Mouse (Mus musculus): ENCODE data around the gene Tmem220. TPM values are rescaled to one million over a fixed set of nuclear protein-coding genes. Genes with fewer than 3 reads are reported as not detected.

Gene Tmem220
- polyA plus RNA-seq, 1 experiment from 2014 or later, result 0.99 TPM

DNA sequence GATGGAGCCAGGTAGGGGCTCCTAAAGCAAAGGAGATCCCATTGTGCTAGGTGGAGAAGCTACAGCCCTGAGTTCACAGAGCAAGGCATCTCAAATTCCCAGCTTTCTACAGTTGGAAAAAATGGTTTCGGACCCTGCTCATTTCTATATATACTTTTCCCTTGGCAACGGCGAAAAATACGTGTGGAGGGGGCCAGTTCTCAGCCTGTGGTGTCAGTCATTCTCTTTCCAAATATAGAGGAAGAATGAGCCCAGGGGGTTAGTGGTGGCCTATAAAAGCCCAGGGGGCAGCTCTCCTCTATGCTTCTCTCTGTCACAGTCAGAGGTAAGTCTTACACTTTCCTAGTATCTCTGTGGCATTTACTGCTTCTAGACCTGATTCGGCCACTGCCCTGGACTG, 53.0 kb downstream of the Tmem220 start, which contains the start of gene Myh3:
Myh3 (plus strand) TSS at position 301 of the 400 bp plus-strand sequence.
- peaks cover 41% of the 10 kb centered on the region for H3K4me1 ChIP-seq
- 0 out of 2 replicates have a peak within 1 kb of the TSS, but pooled peaks have one; percentile 13 for H3K27ac ChIP-seq (replicated peaks)
- no peak within 1 kb of the TSS for H3K4me3 ChIP-seq
- 92% methylated on average over 5 of the region's 5 CpGs for WGBS
- H3K36me3 ChIP-seq, result no peaks in the 10 kb centered on the region
- DNase-seq (ENCODE audit: low spot score), result no peak
- H3K9me3 ChIP-seq (replicated peaks), result no peaks in the 10 kb centered on the region
- peaks cover 11% of the 10 kb centered on the region for H3K27me3 ChIP-seq (ENCODE audit: low read depth, poor library complexity, severe bottlenecking)

DNA sequence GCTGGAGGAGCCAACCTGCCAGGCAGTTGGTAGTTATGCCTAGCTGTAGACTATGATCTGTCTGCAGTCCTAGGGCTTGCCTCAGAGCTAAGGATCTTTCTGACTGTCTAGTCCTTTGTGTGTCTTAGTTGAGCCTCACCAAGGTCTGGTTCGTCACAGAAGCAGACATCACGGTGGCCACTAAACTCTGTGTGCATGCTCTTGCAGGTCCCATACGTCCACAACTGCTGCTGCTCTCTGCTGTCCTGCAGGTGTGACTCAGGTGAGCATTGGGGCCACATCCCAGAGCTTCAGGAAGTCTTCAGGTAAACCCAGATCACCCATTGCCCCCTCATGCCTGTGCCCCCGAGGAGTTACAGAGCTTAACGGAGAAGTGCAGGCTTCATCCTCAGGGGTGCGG, 53.9 kb downstream of the Tmem220 start:
- peaks cover 20% of the 10 kb centered on the region for H3K27me3 ChIP-seq (ENCODE audit: low read depth, poor library complexity, severe bottlenecking)
- DNase-seq (ENCODE audit: low spot score), result no peak
- WGBS, result 82% methylated on average over 6 of the region's 6 CpGs
- peaks cover 41% of the 10 kb centered on the region for H3K4me1 ChIP-seq
- no peaks in the 10 kb centered on the region for H3K9me3 ChIP-seq (replicated peaks)
- 0 out of 2 replicates have a peak overlapping the region, but pooled peaks have one; percentile 13 for H3K27ac ChIP-seq (replicated peaks)
- no peaks in the 10 kb centered on the region for H3K36me3 ChIP-seq
- H3K4me3 ChIP-seq, result no peak overlapping the region

GRCm38 (mm10) chr11:67079740-67080139, 54.8 kb downstream of the Tmem220 start:
- no peak for DNase-seq (ENCODE audit: low spot score)
- H3K9me3 ChIP-seq (replicated peaks), result no peaks in the 10 kb centered on the region
- WGBS, result 66% methylated on average over 11 of the region's 11 CpGs
- H3K4me1 ChIP-seq, result peaks cover 41% of the 10 kb centered on the region
- H3K4me3 ChIP-seq, result no peak overlapping the region
- H3K27me3 ChIP-seq (ENCODE audit: low read depth, poor library complexity, severe bottlenecking), result peaks cover 28% of the 10 kb centered on the region
- H3K36me3 ChIP-seq, result no peaks in the 10 kb centered on the region
- H3K27ac ChIP-seq (replicated peaks), result peak overlapping the region; percentile 60

GRCm38 (mm10) chr11:67080168-67080567, 55.2 kb downstream of the Tmem220 start:
- DNase-seq (ENCODE audit: low spot score), result peak; percentile 73
- Histone ChIP-seq H3K27me3 (ENCODE audit: low read depth, poor library complexity, severe bottlenecking) (peaks cover 33% of the 10 kb centered on the region), H3K4me1 (peaks cover 37% of the 10 kb centered on the region), H3K9me3 (replicated peaks) (no peaks in the 10 kb centered on the region), H3K36me3 (no peaks in the 10 kb centered on the region), H3K4me3 (no peak overlapping the region), H3K27ac (replicated peaks) (peak overlapping the region; percentile 60)
- WGBS, result 4% methylated on average over 3 of the region's 3 CpGs

GRCm38 (mm10) chr11:67081125-67081649, 56.2 kb downstream of the Tmem220 start:
- H3K27ac ChIP-seq (replicated peaks), result peak overlapping the region; percentile 60; the same call in 1 of the 2 replicates
- no peaks in the 10 kb centered on the region for H3K36me3 ChIP-seq

GRCm38 (mm10) chr11:67082188-67082587, 57.2 kb downstream of the Tmem220 start:
- WGBS, result 89% methylated on average over 7 of the region's 7 CpGs
- H3K27ac ChIP-seq (replicated peaks), result no peak overlapping the region
- peaks cover 37% of the 10 kb centered on the region for H3K4me1 ChIP-seq
- peaks cover 48% of the 10 kb centered on the region for H3K27me3 ChIP-seq (ENCODE audit: low read depth, poor library complexity, severe bottlenecking)
- H3K9me3 ChIP-seq (replicated peaks), result no peaks in the 10 kb centered on the region
- no peak overlapping the region for H3K4me3 ChIP-seq
- DNase-seq (ENCODE audit: low spot score), result no peak
- no peaks in the 10 kb centered on the region for H3K36me3 ChIP-seq

More at GRCm38 (mm10) chr11:67081125-67081649, 56.2 kb downstream of the Tmem220 start:
- no peaks in the 10 kb centered on the region for H3K9me3 ChIP-seq (replicated peaks)
- H3K4me3 ChIP-seq, result peak overlapping the region; percentile 23; the same call in 1 of the 2 replicates
- DNase-seq (ENCODE audit: low spot score), result peak; percentile 82
- H3K27me3 ChIP-seq (ENCODE audit: low read depth, poor library complexity, severe bottlenecking), result peaks cover 39% of the 10 kb centered on the region
- 7% methylated on average over 11 of the region's 11 CpGs for WGBS
- H3K4me1 ChIP-seq, result peaks cover 37% of the 10 kb centered on the region

DNA sequence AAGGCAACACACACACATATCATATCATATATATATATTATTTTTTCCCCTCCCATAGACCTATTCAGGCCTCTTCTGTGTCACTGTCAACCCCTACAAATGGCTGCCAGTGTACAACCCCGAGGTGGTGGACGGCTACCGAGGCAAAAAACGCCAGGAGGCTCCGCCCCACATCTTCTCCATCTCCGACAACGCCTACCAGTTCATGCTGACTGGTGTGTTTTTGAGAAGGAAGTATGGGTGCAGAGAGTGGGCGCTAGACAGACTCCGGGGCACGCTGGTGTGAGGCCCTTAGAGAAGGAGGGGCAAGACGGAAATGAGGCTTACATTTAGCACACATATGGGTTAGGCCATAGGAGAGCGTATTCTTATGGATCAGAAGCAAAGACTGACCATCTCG, 57.8 kb downstream of the Tmem220 start:
- H3K27ac ChIP-seq (replicated peaks), result no peak overlapping the region
- H3K4me3 ChIP-seq, result no peak overlapping the region
- WGBS, result 92% methylated on average over 13 of the region's 13 CpGs
- peaks cover 49% of the 10 kb centered on the region for H3K27me3 ChIP-seq (ENCODE audit: low read depth, poor library complexity, severe bottlenecking)
- no peaks in the 10 kb centered on the region for H3K9me3 ChIP-seq (replicated peaks)
- H3K4me1 ChIP-seq, result peaks cover 37% of the 10 kb centered on the region
- DNase-seq (ENCODE audit: low spot score), result no peak
- H3K36me3 ChIP-seq, result no peaks in the 10 kb centered on the region

DNA sequence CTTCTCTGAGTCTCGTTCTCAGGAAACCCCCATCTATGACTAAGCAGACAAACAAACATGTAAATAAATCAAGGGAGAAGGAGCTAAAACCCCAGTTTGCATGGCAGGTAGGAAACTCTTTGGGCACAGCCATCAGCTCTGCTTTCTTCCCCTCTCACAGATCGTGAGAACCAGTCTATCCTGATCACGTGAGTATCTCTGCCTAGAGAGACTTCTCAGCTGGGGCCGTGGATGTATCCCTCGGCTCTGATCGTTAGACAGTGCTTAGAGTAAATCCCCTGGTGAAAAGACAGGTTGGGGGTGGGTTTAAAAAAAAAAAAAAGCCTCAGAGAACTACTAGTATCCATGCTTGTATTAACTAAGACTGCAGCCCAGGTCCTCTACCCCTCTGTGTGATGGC, 58.3 kb downstream of the Tmem220 start:
- Histone ChIP-seq H3K27me3 (ENCODE audit: low read depth, poor library complexity, severe bottlenecking) (peaks cover 49% of the 10 kb centered on the region), H3K36me3 (no peaks in the 10 kb centered on the region), H3K27ac (replicated peaks) (no peak overlapping the region), H3K4me1 (peaks cover 37% of the 10 kb centered on the region), H3K4me3 (no peak overlapping the region), H3K9me3 (replicated peaks) (no peaks in the 10 kb centered on the region)
- WGBS, result 77% methylated on average over 6 of the region's 6 CpGs
- no peak for DNase-seq (ENCODE audit: low spot score)

GRCm38 (mm10) chr11:67083712-67084340, 58.9 kb downstream of the Tmem220 start:
- Histone ChIP-seq H3K4me3 (no peak overlapping the region), H3K36me3 (no peaks in the 10 kb centered on the region), H3K27ac (replicated peaks) (no peak overlapping the region), H3K27me3 (ENCODE audit: low read depth, poor library complexity, severe bottlenecking) (peaks cover 49% of the 10 kb centered on the region), H3K4me1 (peaks cover 36% of the 10 kb centered on the region), H3K9me3 (replicated peaks) (no peaks in the 10 kb centered on the region)
- 42% methylated on average over 32 of the region's 32 CpGs for WGBS
- no peak for DNase-seq (ENCODE audit: low spot score)

Other genes with a start within 250 kb of the Tmem220 start
- gene Pirt, start 113.2 kb upstream of the Tmem220 start, polyA plus RNA-seq (2016; fragmentation: Nextera tagmentation; extraction: Ambion mirVana), result 0.06 and 0.29 TPM in 2 replicates
- gene Tmem238l, start 68.5 kb upstream of the Tmem220 start, polyA plus RNA-seq (2016; fragmentation: Nextera tagmentation; extraction: Ambion mirVana), result not detected in 2 replicates
- gene Adprm, start 27.4 kb downstream of the Tmem220 start, polyA plus RNA-seq (2016; fragmentation: Nextera tagmentation; extraction: Ambion mirVana), result 30.0 and 37.6 TPM in 2 replicates
- 20.3 and 22.5 TPM in 2 replicates for gene Sco1, start 27.5 kb downstream of the Tmem220 start, polyA plus RNA-seq (2016; fragmentation: Nextera tagmentation; extraction: Ambion mirVana)
- gene Myh3, start 53.1 kb downstream of the Tmem220 start, polyA plus RNA-seq (2016; fragmentation: Nextera tagmentation; extraction: Ambion mirVana), result 0.11 and 0.37 TPM in 2 replicates
- gene Myh2, start 145.9 kb downstream of the Tmem220 start, polyA plus RNA-seq (2016; fragmentation: Nextera tagmentation; extraction: Ambion mirVana), result 0.04 TPM in 1 of 2 replicates, not detected in the other
- not detected in 2 replicates for gene Myh1, start 174.9 kb downstream of the Tmem220 start, polyA plus RNA-seq (2016; fragmentation: Nextera tagmentation; extraction: Ambion mirVana)
- gene Myh4, start 212.9 kb downstream of the Tmem220 start, polyA plus RNA-seq (2016; fragmentation: Nextera tagmentation; extraction: Ambion mirVana), result not detected in 2 replicates

All from midbrain, embryonic 10.5 days (tissue).